Mouse (Mus musculus) heart, embryonic 12.5 days (tissue): ENCODE data around the gene Thap2. TPM values are rescaled to one million over a fixed set of nuclear protein-coding genes. Genes with fewer than 3 reads are reported as not detected.
A peak's percentile ranks its signal among the peaks of the same experiment; 100 is the strongest.

ENCODE experiments used
- ATAC-seq: fragments of 200-750 bp; cut with Nextera tagmentation; 2 replicates; pipeline ENCODE4 v1.8.0; 2017; ENCODE audit warnings: moderate TSS enrichment, moderate library complexity; ENCODE audit not compliant: insufficient number of reproducible peaks, low FRiP score
- H3K27ac ChIP-seq: fragments of 300-500 bp; sonication (generic); 2 replicates; pipeline ENCODE4 v1.5.1; 2016; ENCODE audit warnings: mild to moderate bottlenecking, moderate library complexity; ENCODE audit not compliant: poor library complexity, severe bottlenecking
- H3K27me3 ChIP-seq: fragments of 300-500 bp; sonication (generic); replicated peaks from 2 replicates; pipeline ENCODE4 v1.6.1; 2016; ENCODE audit warnings: mild to moderate bottlenecking, moderate library complexity
- H3K36me3 ChIP-seq: fragments of 300-500 bp; sonication (generic); 2 replicates; pipeline ENCODE4 v1.6.1; 2016; ENCODE audit warnings: mild to moderate bottlenecking, moderate library complexity
- H3K4me1 ChIP-seq: fragments of 300-500 bp; sonication (generic); replicated peaks from 2 replicates; pipeline ENCODE4 v1.6.1; 2016; ENCODE audit warnings: mild to moderate bottlenecking
- H3K4me2 ChIP-seq: fragments of 300-500 bp; sonication (generic); 2 replicates; pipeline ENCODE4 v1.6.1; 2016; ENCODE audit warnings: mild to moderate bottlenecking, moderate library complexity
- H3K4me3 ChIP-seq: fragments of 300-500 bp; sonication (generic); 2 replicates; pipeline ENCODE4 v1.5.1; 2016; ENCODE audit warnings: mild to moderate bottlenecking
- H3K9ac ChIP-seq: fragments of 300-500 bp; sonication (generic); 2 replicates; pipeline ENCODE4 v1.6.1; 2016; ENCODE audit warnings: mild to moderate bottlenecking, moderate library complexity
- H3K9me3 ChIP-seq: fragments of 300-500 bp; sonication (generic); replicated peaks from 2 replicates; pipeline ENCODE4 v1.6.1; 2016; ENCODE audit warnings: mild to moderate bottlenecking, moderate library complexity
- WGBS: fragments of 180-500 bp; shearing (Covaris S2); methylation state at CpG from one replicate; pipeline ENCODE4 v1.1.7; 2016; 5-methylcytosine and 5-hydroxymethylcytosine counted together
- polyA plus RNA-seq: library from polyadenylated mRNA; unstranded; fragments of >200 nt; fragmentation: Nextera tagmentation; extraction: Ambion mirVana; gene quantifications from 2 replicates; pipeline ENCODE4 v1.2.1, GENCODE M21; 2016

The Thap2 gene
- polyA plus RNA-seq, result 16.2 and 18.2 TPM in 2 replicates

GRCm38 (mm10) chr10:115384221-115385017, at the start of gene Thap2, which contains the start of gene Zfc3h1:
Gene Thap2 (minus strand): TSS chr10:115384443.
Gene Zfc3h1 (plus strand): TSS chr10:115384959.
- peak; percentile 98 for ATAC-seq
- peak within 1 kb of the TSS; percentile 98 for H3K27ac ChIP-seq
- WGBS, result under 1% methylated on average over 65 of the region's 65 CpGs
- no peaks in the 10 kb centered on the region for H3K9me3 ChIP-seq
- peak within 1 kb of the TSS; percentile 98 for H3K9ac ChIP-seq
- H3K4me1 ChIP-seq, result peaks cover 28% of the 10 kb centered on the region
- no peaks in the 10 kb centered on the region for H3K27me3 ChIP-seq
- peak within 1 kb of the TSS; percentile 75 for H3K4me2 ChIP-seq
- peaks cover 11% of the 10 kb centered on the region for H3K36me3 ChIP-seq
- peak within 1 kb of the TSS; percentile 95 for H3K4me3 ChIP-seq

GRCm38 (mm10) chr10:115425351-115425750, 41.1 kb upstream of the Thap2 start:
- 86% methylated on average over 2 of the region's 2 CpGs for WGBS
- Histone ChIP-seq H3K9me3 (no peaks in the 10 kb centered on the region), H3K36me3 (peaks cover 63% of the 10 kb centered on the region), H3K4me2 (no peak overlapping the region), H3K27me3 (no peaks in the 10 kb centered on the region), H3K4me3 (no peak overlapping the region), H3K27ac (no peak overlapping the region), H3K4me1 (no peaks in the 10 kb centered on the region), H3K9ac (no peak overlapping the region)
- no peak for ATAC-seq

DNA sequence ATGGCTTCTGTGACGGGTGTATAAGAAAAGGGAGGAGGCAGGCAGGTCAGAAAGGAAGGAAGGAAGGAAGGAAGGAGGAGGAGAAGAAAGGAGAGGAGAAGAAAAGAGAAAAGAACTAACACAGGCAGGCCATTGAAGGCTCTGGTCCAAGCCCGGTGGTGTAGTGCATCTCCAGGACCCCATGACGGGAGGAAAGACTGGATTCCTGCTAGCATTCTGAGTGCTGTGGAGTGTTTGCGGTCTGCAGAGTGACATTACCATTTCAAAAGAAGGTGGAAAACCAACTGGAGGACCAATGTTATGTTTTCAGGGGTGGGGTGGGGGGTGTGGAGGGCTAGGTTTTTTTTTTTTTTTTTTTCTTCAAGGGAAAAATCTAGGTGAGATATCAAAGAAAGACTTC, 37.7 kb upstream of the Thap2 start:
- no peaks in the 10 kb centered on the region for H3K27me3 ChIP-seq
- H3K4me3 ChIP-seq, result no peak overlapping the region
- H3K36me3 ChIP-seq, result peaks cover 52% of the 10 kb centered on the region
- H3K4me1 ChIP-seq, result no peaks in the 10 kb centered on the region
- no peak overlapping the region for H3K9ac ChIP-seq
- no peak for ATAC-seq
- 87% methylated on average over 4 of the region's 4 CpGs for WGBS
- H3K27ac ChIP-seq, result no peak overlapping the region
- H3K9me3 ChIP-seq, result no peaks in the 10 kb centered on the region
- no peak overlapping the region for H3K4me2 ChIP-seq

- Histone ChIP-seq H3K9me3 (no peaks in the 10 kb centered on the region), H3K9ac (no peak overlapping the region), H3K36me3 (peaks cover 69% of the 10 kb centered on the region), H3K27me3 (no peaks in the 10 kb centered on the region), H3K4me1 (no peaks in the 10 kb centered on the region), H3K4me3 (no peak overlapping the region), H3K4me2 (no peak overlapping the region), H3K27ac (no peak overlapping the region)
- 81% methylated on average over 3 of the region's 3 CpGs for WGBS
- ATAC-seq, result no peak
These were observed 29.8 kb upstream of the Thap2 start for GRCm38 (mm10) chr10:115414056-115414455.

- 91% methylated on average over 2 of the region's 2 CpGs for WGBS
- Histone ChIP-seq H3K27me3 (no peaks in the 10 kb centered on the region), H3K9ac (no peak overlapping the region), H3K9me3 (no peaks in the 10 kb centered on the region), H3K36me3 (peaks cover 68% of the 10 kb centered on the region), H3K4me2 (no peak overlapping the region), H3K4me1 (no peaks in the 10 kb centered on the region), H3K4me3 (no peak overlapping the region), H3K27ac (no peak overlapping the region)
- no peak for ATAC-seq
These were observed 29.3 kb upstream of the Thap2 start for GRCm38 (mm10) chr10:115413496-115413895.

GRCm38 (mm10) chr10:115406393-115406792, 22.1 kb upstream of the Thap2 start:
- Histone ChIP-seq H3K4me1 (no peaks in the 10 kb centered on the region), H3K36me3 (peaks cover 62% of the 10 kb centered on the region)
- ATAC-seq, result no peak

GRCm38 (mm10) chr10:115391896-115392295, 7.7 kb upstream of the Thap2 start:
- Histone ChIP-seq H3K9ac (no peak overlapping the region), H3K36me3 (peaks cover 41% of the 10 kb centered on the region), H3K27me3 (no peaks in the 10 kb centered on the region), H3K27ac (no peak overlapping the region), H3K4me1 (peaks cover 18% of the 10 kb centered on the region), H3K9me3 (no peaks in the 10 kb centered on the region), H3K4me2 (no peak overlapping the region), H3K4me3 (no peak overlapping the region)
- 75% methylated on average over 1 of the region's 1 CpGs for WGBS
- ATAC-seq, result no peak

More at GRCm38 (mm10) chr10:115406393-115406792, 22.1 kb upstream of the Thap2 start:
- H3K4me2 ChIP-seq, result no peak overlapping the region
- H3K9ac ChIP-seq, result no peak overlapping the region
- WGBS, result 72% methylated on average over 6 of the region's 6 CpGs
- H3K4me3 ChIP-seq, result no peak overlapping the region
- no peaks in the 10 kb centered on the region for H3K9me3 ChIP-seq
- no peaks in the 10 kb centered on the region for H3K27me3 ChIP-seq
- H3K27ac ChIP-seq, result no peak overlapping the region

- Histone ChIP-seq H3K9ac (no peak overlapping the region), H3K27me3 (no peaks in the 10 kb centered on the region), H3K4me1 (peaks cover 18% of the 10 kb centered on the region), H3K36me3 (peaks cover 41% of the 10 kb centered on the region), H3K27ac (no peak overlapping the region), H3K9me3 (no peaks in the 10 kb centered on the region), H3K4me3 (no peak overlapping the region), H3K4me2 (no peak overlapping the region)
- ATAC-seq, result no peak
- 94% methylated on average over 4 of the region's 4 CpGs for WGBS
These were observed 6.8 kb upstream of the Thap2 start for GRCm38 (mm10) chr10:115391076-115391475.

DNA sequence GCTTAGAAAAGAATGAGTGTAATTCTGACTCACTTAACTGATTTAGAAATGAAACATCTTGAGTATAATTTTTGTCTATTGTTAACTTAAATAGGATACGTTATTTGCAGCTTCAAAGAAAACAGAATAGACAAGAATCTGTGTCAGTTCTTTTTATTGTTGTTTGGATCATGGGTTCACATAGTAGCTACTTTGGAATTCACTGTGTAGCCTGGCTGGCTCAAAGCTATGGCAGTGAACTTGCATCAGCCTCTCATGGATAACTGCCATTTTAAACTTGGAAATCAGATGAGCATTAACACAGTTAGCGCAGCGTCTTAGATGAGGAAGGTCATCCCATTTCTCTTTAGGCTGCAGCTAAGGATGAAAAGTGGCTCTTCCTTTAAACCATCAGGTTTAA, 3.6 kb upstream of the Thap2 start:
- peaks cover 25% of the 10 kb centered on the region for H3K36me3 ChIP-seq
- ATAC-seq, result no peak
- no peak overlapping the region for H3K4me3 ChIP-seq
- 88% methylated on average over 3 of the region's 3 CpGs for WGBS
- H3K9ac ChIP-seq, result no peak overlapping the region
- H3K4me2 ChIP-seq, result peak overlapping the region; percentile 15
- no peaks in the 10 kb centered on the region for H3K9me3 ChIP-seq
- no peak overlapping the region for H3K27ac ChIP-seq
- no peaks in the 10 kb centered on the region for H3K27me3 ChIP-seq
- H3K4me1 ChIP-seq, result peaks cover 20% of the 10 kb centered on the region

DNA sequence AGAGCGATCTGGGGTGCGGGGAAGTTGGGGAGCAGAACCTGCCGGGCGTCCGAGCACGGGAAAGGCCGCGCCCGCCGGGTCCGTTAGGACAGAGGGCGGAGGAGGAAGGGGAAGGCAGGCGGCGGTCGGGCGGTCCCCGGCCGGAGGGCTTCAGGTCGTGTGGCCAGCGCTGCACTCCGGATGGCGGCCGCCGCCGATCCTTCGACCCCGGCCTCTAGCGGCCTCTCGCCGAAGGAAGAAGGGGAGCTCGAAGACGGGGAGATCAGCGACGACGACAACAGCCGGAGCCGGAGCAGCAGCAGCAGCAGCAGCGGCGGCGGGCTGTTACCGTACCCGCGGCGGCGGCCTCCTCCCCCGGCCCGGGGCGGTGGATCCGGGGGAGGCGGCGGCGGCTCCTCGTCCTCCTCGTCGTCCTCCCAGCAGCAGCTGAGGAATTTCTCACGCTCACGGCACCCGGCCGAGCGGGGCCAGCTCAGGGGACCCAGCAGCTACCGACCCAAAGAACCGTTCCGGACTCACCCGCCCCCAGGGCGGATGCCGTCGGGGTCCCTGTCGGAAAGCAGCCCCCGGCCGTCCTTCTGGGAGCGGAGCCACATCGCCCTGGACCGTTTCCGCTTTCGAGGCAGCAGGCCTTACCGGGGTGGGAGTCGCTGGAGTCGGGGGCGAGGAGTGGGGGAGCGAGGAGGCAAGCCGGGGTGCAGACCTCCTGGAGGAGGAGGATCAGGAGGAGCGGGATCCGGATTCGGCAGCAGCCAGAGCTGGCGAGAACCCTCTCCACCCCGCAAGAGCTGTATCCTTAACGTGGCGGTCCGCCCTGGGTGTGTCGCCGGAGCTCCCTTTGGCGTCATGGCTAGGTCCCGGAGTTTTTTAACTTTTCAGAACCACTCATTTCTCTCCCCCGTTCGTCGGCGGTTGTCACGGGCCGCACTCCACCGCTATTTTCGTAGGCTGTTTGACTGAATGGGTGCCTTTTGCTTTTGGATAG, 1.1 kb upstream of the Thap2 start:
- H3K36me3 ChIP-seq, result peaks cover 14% of the 10 kb centered on the region
- no peaks in the 10 kb centered on the region for H3K27me3 ChIP-seq
- peak overlapping the region; percentile 98 for H3K27ac ChIP-seq
- peaks cover 28% of the 10 kb centered on the region for H3K4me1 ChIP-seq
- peak overlapping the region; percentile 75 for H3K4me2 ChIP-seq
- H3K4me3 ChIP-seq, result peak overlapping the region; percentile 95
- peak; percentile 20 for ATAC-seq
- peak overlapping the region; percentile 98 for H3K9ac ChIP-seq
- H3K9me3 ChIP-seq, result no peaks in the 10 kb centered on the region
- WGBS, result under 1% methylated on average over 94 of the region's 101 CpGs
